Mouse (Mus musculus) kidney, postnatal 10 days (tissue): Measurements from ENCODE around the gene Eml3.

ENCODE experiments used
- DNase-seq: peaks from one replicate; pipeline ENCODE4 v3.0.0; 2021; ENCODE audit warnings: mixed read lengths

Eml3 gene

GRCm38 (mm10) chr19:8989066-8989566 lies 59.8 kb downstream of the Eml3 start, which contains the start of gene Ahnak:
Ahnak (plus strand) TSS chr19:8989284.
- peak; percentile 89 for DNase-seq

GRCm38 (mm10) chr19:8989567-8990431 lies 60.4 kb downstream of the Eml3 start:
- peak; percentile 96 for DNase-seq

- DNase-seq = no peak
These were observed 61.2 kb downstream of the Eml3 start for GRCm38 (mm10) chr19:8990432-8991102.
